Mouse (Mus musculus) testis, adult 2 months (tissue): ENCODE measurements around the gene Olfr517. TPM values are rescaled to one million over a fixed set of nuclear protein-coding genes. Genes with fewer than 3 reads are reported as not detected.

Source experiments
- H3K27ac ChIP-seq: fragments of 200-500 bp; 2 replicates; pipeline ENCODE4 v1.5.1; 2012; ENCODE audit warnings: low read depth, low read length; ENCODE audit not compliant: control insufficient read depth, insufficient read depth
- H3K27me3 ChIP-seq: fragments of 200-500 bp; 2 replicates; pipeline ENCODE4 v1.6.1; 2012; ENCODE audit warnings: mild to moderate bottlenecking, low read length, moderate library complexity; ENCODE audit not compliant: control insufficient read depth, insufficient read depth
- H3K36me3 ChIP-seq: fragments of 200-500 bp; 2 replicates; pipeline ENCODE4 v1.6.1; 2012; ENCODE audit warnings: mild to moderate bottlenecking, low read length; ENCODE audit not compliant: control insufficient read depth, insufficient read depth
- H3K4me1 ChIP-seq: fragments of 200-500 bp; 2 replicates; pipeline ENCODE4 v1.6.1; 2012; ENCODE audit warnings: low read length; ENCODE audit not compliant: control insufficient read depth, insufficient read depth
- H3K4me3 ChIP-seq: fragments of 200-500 bp; 2 replicates; pipeline ENCODE4 v1.5.1; 2012; ENCODE audit warnings: low read depth, mild to moderate bottlenecking, low read length, moderate library complexity, mixed read lengths; ENCODE audit not compliant: control insufficient read depth
- CTCF ChIP-seq: fragments of 200-500 bp; IDR thresholded peaks from 2 replicates; pipeline ENCODE4 v1.5.1; 2012; ENCODE audit warnings: low read depth, mild to moderate bottlenecking, inconsistent platforms, low read length, moderate library complexity; ENCODE audit not compliant: control insufficient read depth, insufficient read depth, insufficient replicate concordance
- POLR2A ChIP-seq: fragments of 200-500 bp; IDR thresholded peaks from 2 replicates; pipeline ENCODE4 v1.6.1; 2012; ENCODE audit warnings: low read depth, mild to moderate bottlenecking, inconsistent platforms, low read length, moderate library complexity; ENCODE audit not compliant: control insufficient read depth
- polyA plus RNA-seq: library from polyadenylated mRNA; depleted of rRNA; stranded (reverse); fragments of >200 nt; gene quantifications from 2 replicates; pipeline ENCODE4 v1.2.3, GENCODE M21; 2012; rRNA removed

Gene Olfr517
- not detected in 2 replicates for polyA plus RNA-seq

- H3K36me3 ChIP-seq, result no peaks in the 10 kb centered on the region
- TF ChIP-seq CTCF (no peak), POLR2A (no peak)
- H3K27me3 ChIP-seq, result no peaks in the 10 kb centered on the region
- H3K27ac ChIP-seq, result no peak within 1 kb of the TSS
- H3K4me1 ChIP-seq, result no peaks in the 10 kb centered on the region
- H3K4me3 ChIP-seq, result no peak within 1 kb of the TSS
These were observed at the start of gene Olfr517 for GRCm38 (mm10) chr7:108872279-108872678. Gene Olfr517 (minus strand): TSS chr7:108872379.

- Histone ChIP-seq H3K36me3 (no peaks in the 10 kb centered on the region), H3K4me1 (no peaks in the 10 kb centered on the region), H3K27me3 (no peaks in the 10 kb centered on the region), H3K4me3 (no peak overlapping the region), H3K27ac (no peak overlapping the region)
- TF ChIP-seq POLR2A, result no peak
- no peak for TF ChIP-seq CTCF
These were observed 31.8 kb upstream of the Olfr517 start for GRCm38 (mm10) chr7:108903969-108904368.

- no peak within 1 kb of the TSS for H3K27ac ChIP-seq
- H3K4me1 ChIP-seq, result no peaks in the 10 kb centered on the region
- no peaks in the 10 kb centered on the region for H3K27me3 ChIP-seq
- TF ChIP-seq CTCF (no peak), POLR2A (no peak)
- no peak within 1 kb of the TSS for H3K4me3 ChIP-seq
- H3K36me3 ChIP-seq, result no peaks in the 10 kb centered on the region
These were observed 22.1 kb upstream of the Olfr517 start, which contains the start of gene Olfr519 for GRCm38 (mm10) chr7:108894320-108894719. Gene Olfr519 (minus strand): TSS chr7:108894420.

- no peaks in the 10 kb centered on the region for H3K4me1 ChIP-seq
- H3K36me3 ChIP-seq, result no peaks in the 10 kb centered on the region
- H3K27me3 ChIP-seq, result no peaks in the 10 kb centered on the region
- no peak within 1 kb of the TSS for H3K27ac ChIP-seq
- H3K4me3 ChIP-seq, result no peak within 1 kb of the TSS
- no peak for TF ChIP-seq POLR2A
- TF ChIP-seq CTCF, result no peak
These were observed 12.7 kb upstream of the Olfr517 start, which contains the start of gene Olfr518 for GRCm38 (mm10) chr7:108884906-108885305. Gene Olfr518 (minus strand): TSS chr7:108885006.

- Histone ChIP-seq H3K4me3 (no peak within 1 kb of the TSS), H3K27ac (no peak within 1 kb of the TSS), H3K36me3 (no peaks in the 10 kb centered on the region), H3K4me1 (no peaks in the 10 kb centered on the region), H3K27me3 (no peaks in the 10 kb centered on the region)
- TF ChIP-seq POLR2A, result no peak
- no peak for TF ChIP-seq CTCF
These were observed 21.8 kb downstream of the Olfr517 start, which contains the start of gene Olfr516 for GRCm38 (mm10) chr7:108850429-108850828. Gene Olfr516 (minus strand): TSS chr7:108850529.

- Histone ChIP-seq H3K4me3 (no peak within 1 kb of the TSS), H3K27me3 (no peaks in the 10 kb centered on the region), H3K36me3 (no peaks in the 10 kb centered on the region), H3K27ac (no peak within 1 kb of the TSS), H3K4me1 (no peaks in the 10 kb centered on the region)
- TF ChIP-seq CTCF, result no peak
These were observed 46.3 kb downstream of the Olfr517 start, which contains the start of gene Olfr514 for GRCm38 (mm10) chr7:108825897-108826296. Gene Olfr514 (minus strand): TSS chr7:108825997.

Other genes with a start within 250 kb of the Olfr517 start
- not detected in 2 replicates for gene Olfr508, start 242.4 kb downstream of the Olfr517 start, polyA plus RNA-seq
- not detected in 2 replicates for gene Olfr509, start 220.5 kb downstream of the Olfr517 start, polyA plus RNA-seq
- gene Olfr510, start 206.0 kb downstream of the Olfr517 start, polyA plus RNA-seq, result not detected in 2 replicates
- gene Olfr512, start 159.1 kb downstream of the Olfr517 start, polyA plus RNA-seq, result 0.10 and 0.12 TPM in 2 replicates
- not detected in 2 replicates for gene Olfr513, start 121.4 kb downstream of the Olfr517 start, polyA plus RNA-seq
- gene Olfr514, start 46.4 kb downstream of the Olfr517 start, polyA plus RNA-seq, result not detected in 2 replicates
- not detected in 2 replicates for gene Olfr516, start 21.9 kb downstream of the Olfr517 start, polyA plus RNA-seq
- not detected in 2 replicates for gene Olfr518, start 12.6 kb upstream of the Olfr517 start, polyA plus RNA-seq
- gene Olfr519, start 22.0 kb upstream of the Olfr517 start, polyA plus RNA-seq, result not detected in 2 replicates
- gene Nlrp10, start 57.8 kb upstream of the Olfr517 start, polyA plus RNA-seq, result 0.06 and 0.10 TPM in 2 replicates
- 54.7 and 70.9 TPM in 2 replicates for gene Eif3f, start 62.0 kb upstream of the Olfr517 start, polyA plus RNA-seq
- 11.8 and 12.5 TPM in 2 replicates for gene Tub, start 78.0 kb upstream of the Olfr517 start, polyA plus RNA-seq
- gene Ric3, start 211.0 kb upstream of the Olfr517 start, polyA plus RNA-seq, result 4.1 and 4.5 TPM in 2 replicates